Mouse (Mus musculus) C2C12 (cell line): ENCODE data around the gene Stpg1. TPM values are rescaled to one million over a fixed set of nuclear protein-coding genes. Genes with fewer than 3 reads are reported as not detected.

Source experiments
- H3K27me3 ChIP-seq: one replicate; pipeline ENCODE4 v1.6.1; 2011; ENCODE audit not compliant: control insufficient read depth, insufficient read depth, insufficient read length
- H3K36me3 ChIP-seq: one replicate; pipeline ENCODE4 v1.6.1; 2011; ENCODE audit not compliant: control insufficient read depth, insufficient read depth
- H3K4me3 ChIP-seq: one replicate; pipeline ENCODE4 v1.5.1; 2011; ENCODE audit warnings: mild to moderate bottlenecking, control low read depth; ENCODE audit not compliant: poor library complexity, insufficient read depth, severe bottlenecking
- H3K79me2 ChIP-seq: one replicate; pipeline ENCODE4 v1.6.1; 2011; ENCODE audit not compliant: control insufficient read depth, insufficient read depth
- H3K79me3 ChIP-seq: one replicate; pipeline ENCODE4 v1.6.1; 2011; ENCODE audit warnings: low read depth, control low read depth
- H3ac ChIP-seq: one replicate; pipeline ENCODE3; 2011; ENCODE audit warnings: low read depth; ENCODE audit not compliant: control insufficient read depth, insufficient read length
- CEBPB ChIP-seq: IDR thresholded peaks from one replicate; pipeline ENCODE4 v1.6.1; 2011; ENCODE audit warnings: low read depth, mild to moderate bottlenecking, control low read depth, moderate library complexity
- CTCF ChIP-seq: IDR thresholded peaks from one replicate; pipeline ENCODE4 v1.5.1; 2011; ENCODE audit not compliant: control insufficient read depth, insufficient read depth, insufficient read length
- FOSL1 ChIP-seq: IDR thresholded peaks from one replicate; pipeline ENCODE4 v1.8.0; 2011; ENCODE audit warnings: mild to moderate bottlenecking, low read length; ENCODE audit not compliant: poor library complexity, insufficient read depth, severe bottlenecking
- MAX ChIP-seq: IDR thresholded peaks from one replicate; pipeline ENCODE4 v1.6.1; 2011; ENCODE audit warnings: mild to moderate bottlenecking, control low read depth
- MYOD1 ChIP-seq: IDR thresholded peaks from one replicate; pipeline ENCODE4 v1.6.1; 2011; ENCODE audit warnings: low read depth; ENCODE audit not compliant: control insufficient read depth, insufficient read length
- MYOG ChIP-seq: IDR thresholded peaks from one replicate; pipeline ENCODE4 v1.6.1; 2011; ENCODE audit not compliant: control insufficient read depth, insufficient read length; ENCODE audit errors: extremely low read depth
- USF1 ChIP-seq: IDR thresholded peaks from one replicate; pipeline ENCODE4 v1.6.1; 2011; ENCODE audit warnings: low read depth, mild to moderate bottlenecking, control low read depth, moderate library complexity
- polyA plus RNA-seq: library from polyadenylated mRNA; unstranded; fragments of >200 nt; fragmentation: generic; extraction: Trizol; gene quantifications from one replicate; pipeline ENCODE4 v1.2.1, GENCODE M21; 2012; ENCODE audit warnings: missing spikeins

The Stpg1 gene
- polyA plus RNA-seq, 1 experiment: 0.01 TPM

- H3ac ChIP-seq: no peak overlapping the region
- no peaks in the 10 kb centered on the region for H3K27me3 ChIP-seq
- TF ChIP-seq USF1: no peak
- no peak for TF ChIP-seq MYOG
- no peak for TF ChIP-seq MYOD1
- no peak for TF ChIP-seq CTCF
- no peak for TF ChIP-seq MAX
- no peak for TF ChIP-seq CEBPB
- TF ChIP-seq FOSL1: no peak
- H3K36me3 ChIP-seq: no peaks in the 10 kb centered on the region
- H3K79me2 ChIP-seq: no peaks in the 10 kb centered on the region
- no peaks in the 10 kb centered on the region for H3K79me3 ChIP-seq
- H3K4me3 ChIP-seq: no peak overlapping the region
These were observed 14.2 kb upstream of the Stpg1 start for GRCm38 (mm10) chr4:135480370-135480769.

- Histone ChIP-seq H3ac (no peak overlapping the region), H3K4me3 (no peak overlapping the region), H3K36me3 (no peaks in the 10 kb centered on the region), H3K79me2 (no peaks in the 10 kb centered on the region), H3K79me3 (no peaks in the 10 kb centered on the region), H3K27me3 (peaks cover 26% of the 10 kb centered on the region)
- no peak for TF ChIP-seq FOSL1
- TF ChIP-seq USF1: no peak
- no peak for TF ChIP-seq CEBPB
- no peak for TF ChIP-seq CTCF
- no peak for TF ChIP-seq MAX
- no peak for TF ChIP-seq MYOG
- no peak for TF ChIP-seq MYOD1
These were observed 9.5 kb upstream of the Stpg1 start for GRCm38 (mm10) chr4:135485086-135485485.

GRCm38 (mm10) chr4:135486352-135486751 lies 8.2 kb upstream of the Stpg1 start:
- Histone ChIP-seq H3K27me3 (peaks cover 31% of the 10 kb centered on the region), H3K36me3 (no peaks in the 10 kb centered on the region), H3K4me3 (no peak overlapping the region), H3ac (no peak overlapping the region), H3K79me2 (no peaks in the 10 kb centered on the region), H3K79me3 (no peaks in the 10 kb centered on the region)
- TF ChIP-seq MAX (no peak), USF1 (no peak), CEBPB (no peak), MYOD1 (no peak), FOSL1 (no peak), MYOG (no peak), CTCF (no peak)

GRCm38 (mm10) chr4:135489256-135489655 lies 5.3 kb upstream of the Stpg1 start:
- Histone ChIP-seq H3K4me3 (no peak overlapping the region), H3K79me3 (no peaks in the 10 kb centered on the region), H3K79me2 (no peaks in the 10 kb centered on the region), H3K27me3 (peaks cover 31% of the 10 kb centered on the region), H3ac (no peak overlapping the region), H3K36me3 (no peaks in the 10 kb centered on the region)
- TF ChIP-seq MYOG (no peak), FOSL1 (no peak), CEBPB (no peak), MAX (no peak), CTCF (no peak), MYOD1 (no peak), USF1 (no peak)

- no peaks in the 10 kb centered on the region for H3K79me2 ChIP-seq
- no peaks in the 10 kb centered on the region for H3K36me3 ChIP-seq
- H3K79me3 ChIP-seq: no peaks in the 10 kb centered on the region
- H3K27me3 ChIP-seq: peaks cover 12% of the 10 kb centered on the region
- TF ChIP-seq MYOD1 (no peak), MAX (no peak), MYOG (no peak), CTCF (no peak), FOSL1 (no peak), USF1 (no peak), CEBPB (no peak)
- no peak overlapping the region for H3K4me3 ChIP-seq
- H3ac ChIP-seq: no peak overlapping the region
These were observed 1.3 kb upstream of the Stpg1 start for GRCm38 (mm10) chr4:135493271-135493670.
